Mouse (Mus musculus): ENCODE data around the gene Etfrf1. TPM values are rescaled to one million over a fixed set of nuclear protein-coding genes. Genes with fewer than 3 reads are reported as not detected.

Etfrf1 gene
- polyA plus RNA-seq, 1 experiment from 2014 or later = 26.3 TPM

GRCm38 (mm10) chr6:145255952-145256700 is 45.2 kb downstream of the Etfrf1 start:
- no peaks in the 10 kb centered on the region for H3K27me3 ChIP-seq (replicated peaks; ENCODE audit: insufficient read depth, low read length)
- H3K27ac ChIP-seq (ENCODE audit: low read length) = peak overlapping the region; percentile 51
- no peak overlapping the region for H3K4me3 ChIP-seq (ENCODE audit: low read depth, low read length)
- H3K4me2 ChIP-seq (replicated peaks; ENCODE audit: low read depth, low read length) = no peak overlapping the region
- no peaks in the 10 kb centered on the region for H3K9me3 ChIP-seq (ENCODE audit: low read length)
- ATAC-seq (peak; percentile 87), DNase-seq (ENCODE audit: low spot score) (peak; percentile 89)
- 41% methylated on average over 13 of the region's 13 CpGs for WGBS
- H3K4me1 ChIP-seq (ENCODE audit: insufficient read depth, low read depth, low read length) = no peaks in the 10 kb centered on the region
- no peak overlapping the region for H3K9ac ChIP-seq (replicated peaks; ENCODE audit: low read depth)
- TF ChIP-seq CTCF (IDR thresholded peaks at IDR 0.05) (peak; percentile 60), EP300 (IDR thresholded peaks at IDR 0.05) (peak; percentile 75)
- H3K36me3 ChIP-seq (ENCODE audit: insufficient read depth, low read length) = no peaks in the 10 kb centered on the region

GRCm38 (mm10) chr6:145256701-145257073 is 45.8 kb downstream of the Etfrf1 start:
- Histone ChIP-seq H3K27ac (ENCODE audit: low read length) (no peak overlapping the region), H3K27me3 (replicated peaks; ENCODE audit: insufficient read depth, low read length) (no peaks in the 10 kb centered on the region)
- 8% methylated on average over 2 of the region's 2 CpGs for WGBS

GRCm38 (mm10) chr6:145262314-145262713 is 51.4 kb downstream of the Etfrf1 start:
- no peaks in the 10 kb centered on the region for H3K4me1 ChIP-seq (ENCODE audit: insufficient read depth, low read depth, low read length)
- DNase-seq (ENCODE audit: low spot score) = no peak
- TF ChIP-seq EP300 (IDR thresholded peaks at IDR 0.05) = no peak
- TF ChIP-seq CTCF (IDR thresholded peaks at IDR 0.05) = no peak
- no peak overlapping the region for H3K4me2 ChIP-seq (replicated peaks; ENCODE audit: low read depth, low read length)
- no peak overlapping the region for H3K27ac ChIP-seq (ENCODE audit: low read length)
- no peaks in the 10 kb centered on the region for H3K36me3 ChIP-seq (ENCODE audit: insufficient read depth, low read length)
- no peaks in the 10 kb centered on the region for H3K27me3 ChIP-seq (replicated peaks; ENCODE audit: insufficient read depth, low read length)
- 76% methylated on average over 7 of the region's 7 CpGs for WGBS
- H3K9me3 ChIP-seq (ENCODE audit: low read length) = no peaks in the 10 kb centered on the region
- H3K9ac ChIP-seq (replicated peaks; ENCODE audit: low read depth) = no peak overlapping the region
- no peak overlapping the region for H3K4me3 ChIP-seq (ENCODE audit: low read depth, low read length)
- no peak for ATAC-seq

More at GRCm38 (mm10) chr6:145256701-145257073, 45.8 kb downstream of the Etfrf1 start:
- Histone ChIP-seq H3K4me2 (replicated peaks; ENCODE audit: low read depth, low read length) (no peak overlapping the region), H3K9ac (replicated peaks; ENCODE audit: low read depth) (no peak overlapping the region), H3K36me3 (ENCODE audit: insufficient read depth, low read length) (no peaks in the 10 kb centered on the region), H3K9me3 (ENCODE audit: low read length) (no peaks in the 10 kb centered on the region), H3K4me1 (ENCODE audit: insufficient read depth, low read depth, low read length) (no peaks in the 10 kb centered on the region), H3K4me3 (ENCODE audit: low read depth, low read length) (no peak overlapping the region)
- TF ChIP-seq CTCF (IDR thresholded peaks at IDR 0.05) (no peak), EP300 (IDR thresholded peaks at IDR 0.05) (no peak)
- ATAC-seq (peak; percentile 16; the same call in 1 of the 2 replicates), DNase-seq (ENCODE audit: low spot score) (no peak)

Other genes with a start within 250 kb of the Etfrf1 start
- 0.25 and 0.44 TPM in 2 replicates for gene Bcat1, start 134.9 kb upstream of the Etfrf1 start, polyA plus RNA-seq (2015; fragmentation: Nextera tagmentation; extraction: Ambion mirVana)
- gene Lrmp, start 95.5 kb upstream of the Etfrf1 start, polyA plus RNA-seq (2015; fragmentation: Nextera tagmentation; extraction: Ambion mirVana) = 2.8 and 3.9 TPM in 2 replicates
- 2.3 and 2.6 TPM in 2 replicates for gene Casc1, start 129 bp upstream of the Etfrf1 start, polyA plus RNA-seq (2015; fragmentation: Nextera tagmentation; extraction: Ambion mirVana)
- 90.5 and 98.6 TPM in 2 replicates for gene Kras, start 39.1 kb downstream of the Etfrf1 start, polyA plus RNA-seq (2015; fragmentation: Nextera tagmentation; extraction: Ambion mirVana)